Mouse (Mus musculus) olfactory bulb, adult 2 months (tissue): ENCODE data around the gene Wdr81.

ENCODE experiments used
- CTCF ChIP-seq: fragments of 200-500 bp; IDR thresholded peaks from 2 replicates; pipeline ENCODE4 v1.5.1; 2012; ENCODE audit warnings: low read depth, mild to moderate bottlenecking, low read length, moderate library complexity; ENCODE audit not compliant: insufficient read depth
- POLR2A ChIP-seq: fragments of 200-500 bp; IDR thresholded peaks from 2 replicates; pipeline ENCODE4 v1.6.1; 2012; ENCODE audit warnings: mild to moderate bottlenecking, low read depth, low read length, moderate library complexity; ENCODE audit not compliant: insufficient read depth

DNA sequence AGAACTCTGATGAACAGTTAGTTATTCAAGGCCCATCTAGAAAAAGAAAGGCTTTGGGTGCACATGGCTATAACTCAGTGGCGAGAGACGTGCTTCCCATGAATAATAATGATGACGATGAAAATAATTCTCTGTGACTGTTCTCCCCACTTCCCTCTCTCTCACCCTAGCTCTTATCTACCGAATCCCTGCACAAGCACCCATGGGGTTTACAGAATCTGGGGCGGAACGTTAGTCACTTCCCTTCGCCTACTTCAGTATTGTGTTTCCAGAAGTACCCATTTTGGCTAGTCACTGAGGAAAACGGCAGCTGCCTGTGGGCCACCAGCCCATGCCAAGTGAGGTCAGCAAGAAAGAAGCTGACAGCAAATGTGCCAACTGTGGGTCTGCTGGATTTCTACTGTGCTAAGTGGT is 4.1 kb upstream of the Wdr81 start:
- no peak for TF ChIP-seq CTCF
- TF ChIP-seq POLR2A: no peak
